Mouse (Mus musculus) layer of hippocampus, adult 18-20 months (tissue): ENCODE measurements around the gene Zmpste24. TPM values are rescaled to one million over a fixed set of nuclear protein-coding genes. Genes with fewer than 3 reads are reported as not detected.

Experiments
- DNase-seq, 2 experiments: peaks; one replicate each; pipeline ENCODE4 v3.0.0; 2022; ENCODE audit warnings: low spot score in 2 of 2
- total RNA-seq, 2 experiments: library from RNA; stranded (reverse); gene quantifications; 2 replicates each; pipeline ENCODE4 v1.2.3; 2021

Gene Zmpste24
- total RNA-seq, 2 experiments from 2014 or later: 23.8 to 25.4 TPM

- no peak for DNase-seq
Measured at GRCm38 (mm10) chr4:121033006-121033405, 65.0 kb downstream of the Zmpste24 start.

- DNase-seq: no peak
Measured at GRCm38 (mm10) chr4:121031440-121031839, 66.6 kb downstream of the Zmpste24 start.

- DNase-seq: no peak
Measured at GRCm38 (mm10) chr4:121029632-121030031, 68.4 kb downstream of the Zmpste24 start.

GRCm38 (mm10) chr4:121028659-121029392 is 69.2 kb downstream of the Zmpste24 start:
- peak in 1 of 2 experiments; percentile 68 for DNase-seq

GRCm38 (mm10) chr4:121028146-121028545 is 69.9 kb downstream of the Zmpste24 start:
- no peak for DNase-seq

- no peak for DNase-seq
Measured at GRCm38 (mm10) chr4:121025681-121026080, 72.4 kb downstream of the Zmpste24 start.

GRCm38 (mm10) chr4:121023941-121024340 is 74.1 kb downstream of the Zmpste24 start:
- no peak for DNase-seq

- DNase-seq: no peak
Measured at GRCm38 (mm10) chr4:121023464-121023863, 74.6 kb downstream of the Zmpste24 start.

GRCm38 (mm10) chr4:121021911-121022310 is 76.1 kb downstream of the Zmpste24 start:
- DNase-seq: no peak

- DNase-seq: peak in 1 of 2 experiments; percentile 42
Measured at GRCm38 (mm10) chr4:121020040-121020790, 77.8 kb downstream of the Zmpste24 start.

GRCm38 (mm10) chr4:121018250-121018649 is 79.8 kb downstream of the Zmpste24 start:
- no peak for DNase-seq

GRCm38 (mm10) chr4:121016928-121017657 is 80.9 kb downstream of the Zmpste24 start, which contains the start of gene Smap2:
Gene Smap2, minus strand, starts transcription at chr4:121017247.
- DNase-seq: peak; percentile 98

GRCm38 (mm10) chr4:121016021-121016898 is 81.8 kb downstream of the Zmpste24 start:
- DNase-seq: peak; percentile 42 to 43

- no peak for DNase-seq
Measured at GRCm38 (mm10) chr4:121015268-121015659, 82.8 kb downstream of the Zmpste24 start.

GRCm38 (mm10) chr4:121014594-121015267 is 83.3 kb downstream of the Zmpste24 start:
- no peak for DNase-seq

GRCm38 (mm10) chr4:121010770-121011549 is 87.1 kb downstream of the Zmpste24 start:
- no peak for DNase-seq
